Comparison of ENCODE assay signal across 8 mouse cellular contexts in the genomic region with DNA sequence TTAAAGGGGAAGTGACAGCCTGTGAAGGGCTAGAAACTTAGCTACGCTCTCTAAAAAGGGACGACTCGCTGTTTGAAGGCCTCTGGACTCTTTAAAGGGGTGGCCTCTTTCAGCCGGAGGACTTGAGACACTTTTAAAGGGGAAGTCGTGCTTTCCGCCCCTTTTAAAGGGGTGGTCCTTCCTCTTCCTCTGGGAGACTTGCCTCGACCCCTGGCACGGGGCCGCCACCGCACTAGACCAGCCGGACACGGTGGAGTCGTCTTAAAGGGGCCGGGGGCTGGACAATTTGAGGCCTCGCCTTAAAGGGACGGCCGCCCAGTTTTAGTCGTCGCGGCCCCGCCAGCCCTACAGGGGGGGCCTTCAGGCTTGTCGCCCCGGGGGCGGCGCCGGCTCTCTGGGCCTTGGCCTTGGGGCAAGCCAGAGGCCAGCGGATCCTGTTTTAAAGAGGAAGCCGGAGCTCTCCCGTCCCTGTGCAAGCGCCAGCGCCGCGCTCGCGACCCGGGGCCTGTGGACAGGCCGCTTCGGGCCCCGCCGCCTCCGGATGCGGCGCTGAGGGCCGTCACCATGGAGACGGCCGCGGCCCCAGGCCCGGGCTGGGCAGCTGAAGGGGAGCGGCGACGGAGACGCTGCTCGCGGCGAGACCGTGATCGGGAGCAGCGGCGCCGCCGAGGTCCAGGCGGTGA. TPM values are rescaled to one million over a fixed set of nuclear protein-coding genes. Genes with fewer than 3 reads are reported as not detected.
DNase-seq lines count a peak whose midpoint lies in the region; ATAC-seq and TF ChIP-seq lines count a peak whose summit lies in the region.

A gene (plus strand): TSS at position 565 of the 683 bp plus-strand sequence.

- WGBS in forebrain, embryonic 15.5 days: 0% methylated on average over 62 of the region's 62 CpGs
- WGBS in large intestine, adult 2 months: under 1% methylated on average over 61 of the region's 62 CpGs
- WGBS in liver, embryonic 16.5 days (ENCODE audit: insufficient replicate concordance): under 1% methylated on average over 50 of the region's 62 CpGs
- under 1% methylated on average over 60 of the region's 62 CpGs for whole genome bisulfite sequencing in neural tube, embryonic 14.5 days

- H3K36me3 ChIP-seq in G1E (replicated peaks): peaks cover 79% of the 10 kb centered on the region
- peaks cover 55% of the 10 kb centered on the region for H3K36me3 ChIP-seq in forebrain, embryonic 15.5 days
- peaks cover 40% of the 10 kb centered on the region for H3K36me3 ChIP-seq in liver, embryonic 16.5 days (ENCODE audit: control insufficient read depth, insufficient read depth)
- peaks cover 42% of the 10 kb centered on the region for H3K36me3 ChIP-seq in neural tube, embryonic 14.5 days (ENCODE audit: control insufficient read depth, insufficient read depth, low read length)

- H3K4me2 ChIP-seq in forebrain, embryonic 15.5 days (replicated peaks): peak within 1 kb of the TSS; percentile 87
- H3K4me2 ChIP-seq in liver, embryonic 16.5 days (ENCODE audit: low read depth, low read length): peak within 1 kb of the TSS; percentile 85
- peak within 1 kb of the TSS; percentile 98 for H3K4me2 ChIP-seq in neural tube, embryonic 14.5 days (ENCODE audit: low read depth, low read length)

- H3K9me3 ChIP-seq in G1E (replicated peaks): no peaks in the 10 kb centered on the region
- no peaks in the 10 kb centered on the region for H3K9me3 ChIP-seq in forebrain, embryonic 15.5 days
- no peaks in the 10 kb centered on the region for H3K9me3 ChIP-seq in liver, embryonic 16.5 days (replicated peaks; ENCODE audit: control insufficient read depth, low read length)
- H3K9me3 ChIP-seq in neural tube, embryonic 14.5 days (ENCODE audit: control insufficient read depth, low read length): no peaks in the 10 kb centered on the region

- no peaks in the 10 kb centered on the region for H3K27me3 ChIP-seq in G1E (ENCODE audit: insufficient read depth, low read length)
- H3K27me3 ChIP-seq in forebrain, embryonic 15.5 days: no peaks in the 10 kb centered on the region
- H3K27me3 ChIP-seq in liver, embryonic 16.5 days (ENCODE audit: control insufficient read depth, insufficient read depth, low read depth, low read length): no peaks in the 10 kb centered on the region
- no peaks in the 10 kb centered on the region for H3K27me3 ChIP-seq in neural tube, embryonic 14.5 days (ENCODE audit: control insufficient read depth, insufficient read depth, low read length)

- no peak for TF ChIP-seq CTCF in G1E (IDR thresholded peaks at IDR 0.05; ENCODE audit: low read depth, low read length)

- peak within 1 kb of the TSS; percentile 99 for H3K27ac ChIP-seq in forebrain, embryonic 15.5 days (replicated peaks)
- H3K27ac ChIP-seq in liver, embryonic 16.5 days (ENCODE audit: low read length): peak within 1 kb of the TSS; percentile 97
- H3K27ac ChIP-seq in neural tube, embryonic 14.5 days (ENCODE audit: low read depth, low read length): peak within 1 kb of the TSS; percentile 93

- peak within 1 kb of the TSS; percentile 94 for H3K4me3 ChIP-seq in G1E (ENCODE audit: low read depth, low read length)
- H3K4me3 ChIP-seq in forebrain, embryonic 15.5 days: peak within 1 kb of the TSS; percentile 80
- peak within 1 kb of the TSS; percentile 93 for H3K4me3 ChIP-seq in liver, embryonic 16.5 days (ENCODE audit: low read depth, low read length)
- H3K4me3 ChIP-seq in neural tube, embryonic 14.5 days (ENCODE audit: low read depth, low read length): peak within 1 kb of the TSS; percentile 96

- DNase-seq in G1E (ENCODE audit: low spot score): peak; percentile 70
- DNase-seq in cerebellum, adult 18-20 months: peak; percentile 94
- DNase-seq in heart, postnatal 14 days: peak; percentile 98
- peak; percentile 83 for DNase-seq in large intestine, adult 2 months (ENCODE audit: low read depth, low spot score)
- peak; percentile 93 for DNase-seq in thymus, postnatal 0 days (ENCODE audit: low spot score)

- H3K9ac ChIP-seq in forebrain, embryonic 15.5 days (replicated peaks): peak within 1 kb of the TSS; percentile 92
- H3K9ac ChIP-seq in liver, embryonic 16.5 days (ENCODE audit: low read depth, low read length): peak within 1 kb of the TSS; percentile 96
- peak within 1 kb of the TSS; percentile 95 for H3K9ac ChIP-seq in neural tube, embryonic 14.5 days (replicated peaks; ENCODE audit: low read depth, low read length)

- intact Hi-C loops in heart, postnatal 14 days (cut with DNase I): loop anchor here (10.0 kb wide), 1 partner anchor 684 kb away; a partner anchor contains a TSS

- H3K4me1 ChIP-seq in G1E (ENCODE audit: insufficient read depth, low read depth, low read length): peaks cover 67% of the 10 kb centered on the region
- peaks cover 33% of the 10 kb centered on the region for H3K4me1 ChIP-seq in forebrain, embryonic 15.5 days
- H3K4me1 ChIP-seq in liver, embryonic 16.5 days (ENCODE audit: control insufficient read depth, low read depth, low read length): peaks cover 26% of the 10 kb centered on the region
- H3K4me1 ChIP-seq in neural tube, embryonic 14.5 days (ENCODE audit: control insufficient read depth, insufficient read depth, low read length): peaks cover 21% of the 10 kb centered on the region

- no peak for ATAC-seq in G1E (ENCODE audit: extremely low read depth, insufficient number of reproducible peaks, low FRiP score, poor library complexity, severe bottlenecking)
- peak; percentile 78 for ATAC-seq in forebrain, embryonic 15.5 days (replicated peaks)
- peak; percentile 44 for ATAC-seq in liver, embryonic 16.5 days (ENCODE audit: low read depth)
- ATAC-seq in neural tube, embryonic 14.5 days (ENCODE audit: low read depth): peak; percentile 83

RNA-seq across cellular contexts. Expression of the gene that starts here (rescaled TPM):
- total RNA-seq in G1E (2014; fragmentation: Nextera tagmentation): 289 and 345 TPM in 2 replicates
- 13.5 and 16.3 TPM in 2 replicates for total RNA-seq in G1E (2017)
- polyA plus RNA-seq in G1E (2012): 457 and 458 TPM in 2 replicates
- 12.7 and 13.2 TPM in 2 replicates for polyA plus RNA-seq in forebrain, embryonic 15.5 days (2015; fragmentation: Nextera tagmentation; extraction: Ambion mirVana)
- 10 to 100 TPM; 38.4 to 43.1 TPM for total RNA-seq in heart, postnatal 14 days (2021)
- polyA plus RNA-seq in large intestine, adult 2 months (2012; rRNA removed): 21.0 and 26.6 TPM in 2 replicates
- 4.0 and 4.9 TPM in 2 replicates for polyA plus RNA-seq in liver, embryonic 16.5 days (2015; fragmentation: Nextera tagmentation; extraction: Ambion mirVana)
- 15.5 TPM in 2 replicates for polyA plus RNA-seq in neural tube, embryonic 14.5 days (2014; fragmentation: Nextera tagmentation; extraction: Ambion mirVana)
- 14.6 and 20.0 TPM in 2 replicates for polyA plus RNA-seq in thymus, postnatal 0 days (2015; fragmentation: Nextera tagmentation; extraction: Ambion mirVana)

Comparison
In these comparisons a context has a peak if more than half of its experiments do, and no peak if none do; other contexts are left out.
1. RNA of the gene that starts here (polyA plus RNA-seq): 457 to 458 TPM in G1E; 21.0 to 26.6 TPM in large intestine, adult 2 months, 14.6 to 20.0 TPM in thymus, postnatal 0 days, 15.5 TPM in neural tube, embryonic 14.5 days, 12.7 to 13.2 TPM in forebrain, embryonic 15.5 days and 4.0 to 4.9 TPM in liver, embryonic 16.5 days; every median in the first group is over 10 times any median in the second.
2. Peak in every context shown above with its lines, with median percentiles within 50 percentile points of each other: DNase-seq, H3K4me3 ChIP-seq, H3K27ac ChIP-seq, H3K4me2 ChIP-seq and H3K9ac ChIP-seq.